Mouse (Mus musculus) spleen, embryonic (tissue): ENCODE measurements around the gene Pde10a.

ENCODE experiments used
- CTCF ChIA-PET: fragments of 350-600 bp; sonication (Branson Sonifier 250); formaldehyde crosslinking; loops from one replicate; lab custom pipeline; 2022; lab: Charles Lee

Gene Pde10a

DNA sequence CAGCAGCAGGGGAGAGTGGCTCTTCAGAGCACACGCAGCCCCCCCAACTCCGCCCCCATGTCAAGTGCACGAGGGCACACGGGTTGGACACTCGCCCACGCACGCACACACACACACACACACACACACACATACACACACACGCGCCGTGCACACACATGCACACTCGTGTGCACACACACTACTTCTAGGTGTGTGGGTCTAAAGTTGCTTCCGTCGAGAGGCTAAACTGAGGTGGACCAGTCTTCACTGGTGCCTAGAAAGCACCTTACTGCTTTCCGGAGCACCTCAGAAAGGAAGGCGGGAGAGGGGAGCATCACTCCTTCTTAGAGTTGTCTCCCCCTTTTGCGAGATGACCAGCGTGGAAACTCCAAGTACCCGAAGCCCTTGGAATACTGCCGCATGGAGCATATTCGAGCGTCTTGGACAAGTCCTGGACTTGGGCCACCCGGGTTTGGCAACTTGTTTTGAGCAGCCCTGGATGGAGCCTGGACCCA lies at the start of gene Pde10a:
Pde10a (plus strand) TSS at position 148 of the 497 bp plus-strand sequence.
- CTCF ChIA-PET = no interaction called here

DNA sequence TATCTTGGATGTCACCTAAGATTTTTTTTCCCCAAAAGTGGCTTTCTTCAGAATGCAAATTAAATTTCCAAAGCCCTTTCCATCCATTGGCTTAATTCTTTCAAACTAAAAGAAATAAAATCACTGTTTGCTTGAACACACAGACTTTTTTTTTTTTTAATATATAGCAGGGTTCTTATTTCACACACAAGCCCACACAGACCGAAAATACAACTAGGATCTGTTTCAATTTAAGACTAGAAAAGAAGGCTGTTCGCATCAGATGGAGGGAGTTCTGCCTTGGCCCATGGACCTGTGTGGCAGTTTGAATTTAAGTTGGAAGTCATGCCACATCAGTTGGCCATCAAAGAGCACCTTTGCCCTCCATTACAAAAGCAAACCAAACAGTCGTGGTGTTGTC lies 46.6 kb upstream of the Pde10a start:
- CTCF ChIA-PET = interaction anchor here (0.7 kb wide), 1 partner anchor 9 kb away, joined by 4 read pairs; no protein-coding TSS in a partner anchor

DNA sequence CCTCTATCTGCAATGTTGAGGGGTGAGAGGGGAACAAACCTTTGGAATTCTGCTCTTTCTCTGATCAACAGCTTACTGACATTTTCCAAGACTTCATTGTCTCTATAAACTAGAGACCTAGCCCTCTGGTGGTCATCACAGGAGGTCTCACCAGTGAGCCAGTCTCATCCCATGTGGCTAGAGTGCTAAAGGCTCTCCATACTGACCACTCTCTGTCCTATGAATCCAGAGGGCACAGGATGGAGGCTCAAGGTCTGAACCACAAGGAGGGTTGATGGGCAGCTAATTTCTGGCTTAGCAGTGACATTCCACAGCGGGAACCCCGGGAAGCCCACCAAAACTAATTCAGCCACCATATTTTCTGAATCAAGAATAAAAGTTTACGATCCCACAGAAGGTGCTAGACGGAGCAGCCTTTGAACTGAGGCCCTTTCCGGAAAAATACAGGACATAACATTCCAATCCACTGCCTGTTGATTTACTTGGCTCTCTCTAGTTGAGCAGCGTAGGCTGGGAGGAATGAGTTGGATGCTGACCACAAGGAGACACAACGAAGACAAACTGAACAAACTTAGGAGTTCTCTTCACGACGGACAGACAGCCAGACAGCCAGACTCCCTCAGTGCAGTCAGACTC lies 45.6 kb upstream of the Pde10a start:
- CTCF ChIA-PET = no interaction called here

DNA sequence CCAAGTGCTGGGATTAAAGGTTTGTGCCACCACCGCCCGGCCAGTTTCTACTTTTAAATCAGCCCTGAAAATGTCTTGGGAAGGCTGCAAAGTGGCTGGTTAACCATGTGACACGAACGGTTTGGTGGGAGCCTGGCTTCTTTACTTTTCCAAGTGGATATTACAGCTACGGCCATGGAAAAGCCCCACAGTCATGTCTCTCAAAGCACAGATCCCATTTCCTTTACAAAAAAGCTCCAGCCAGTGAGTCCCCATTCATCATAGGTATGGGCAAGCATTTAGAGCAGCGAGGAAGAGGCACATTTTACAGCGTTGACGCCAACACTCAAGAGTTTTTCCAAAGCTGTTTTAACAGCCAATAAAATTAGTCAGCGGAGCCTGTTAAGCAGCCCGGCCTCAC lies 43.4 kb upstream of the Pde10a start:
- CTCF ChIA-PET = no interaction called here

DNA sequence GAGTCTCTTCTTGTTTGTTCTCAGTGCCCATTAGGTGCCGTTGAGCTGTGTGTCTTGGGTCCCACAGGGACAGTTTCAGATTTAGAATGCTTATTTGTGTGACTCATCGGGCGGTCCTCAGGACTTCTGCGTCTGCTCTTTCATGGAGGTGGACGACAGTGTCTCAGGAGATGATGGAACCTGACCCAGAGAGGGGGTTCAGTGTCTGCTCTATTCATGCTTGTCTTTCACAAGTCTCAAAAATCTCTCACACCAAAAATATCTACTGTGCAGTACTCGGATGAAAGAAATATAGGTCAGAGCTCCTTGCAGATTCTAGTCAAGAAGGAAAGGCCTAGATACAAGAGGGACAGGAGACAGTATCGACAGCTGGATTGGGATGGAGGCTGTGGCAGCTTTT lies 42.3 kb upstream of the Pde10a start:
- CTCF ChIA-PET = no interaction called here

DNA sequence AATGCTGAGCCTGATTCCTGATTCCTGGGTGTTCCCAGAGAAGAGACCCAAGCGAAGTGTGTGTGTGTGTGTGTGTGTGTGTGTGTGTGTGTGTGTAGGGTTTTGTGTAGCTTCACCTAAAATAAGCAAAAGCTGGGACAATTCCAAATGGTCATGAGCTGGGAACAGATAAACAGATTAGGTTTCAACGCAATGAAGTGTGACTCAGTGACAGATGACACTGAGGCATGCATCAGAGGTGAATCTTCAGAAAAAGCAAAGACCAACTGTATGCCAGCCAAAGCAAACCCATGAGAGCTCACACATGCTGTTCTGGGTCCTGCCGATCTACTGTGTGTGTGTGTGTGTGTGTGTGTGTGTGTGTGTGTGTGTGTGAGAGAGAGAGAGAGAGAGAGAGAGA lies 40.9 kb upstream of the Pde10a start:
- CTCF ChIA-PET = no interaction called here

DNA sequence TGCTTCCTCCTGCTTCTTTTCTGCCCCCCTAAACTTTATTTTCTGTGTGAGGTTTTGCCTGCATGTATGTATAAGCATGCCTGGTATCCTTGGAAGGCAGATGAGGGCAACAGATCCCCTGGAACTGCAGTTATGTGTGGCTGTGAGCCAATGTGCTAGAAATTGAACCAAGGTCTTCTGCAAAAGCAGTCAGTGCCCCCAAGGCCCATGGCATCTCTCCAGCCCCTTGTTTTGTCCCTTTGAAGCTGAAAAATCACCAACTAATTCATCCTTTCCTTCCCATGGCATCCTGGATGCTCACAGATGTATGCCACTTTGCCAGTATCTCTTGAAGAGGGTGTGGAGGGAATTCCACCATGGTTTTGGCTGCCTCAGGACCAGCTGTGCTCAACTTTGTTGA lies 40.0 kb upstream of the Pde10a start:
- CTCF ChIA-PET = no interaction called here

DNA sequence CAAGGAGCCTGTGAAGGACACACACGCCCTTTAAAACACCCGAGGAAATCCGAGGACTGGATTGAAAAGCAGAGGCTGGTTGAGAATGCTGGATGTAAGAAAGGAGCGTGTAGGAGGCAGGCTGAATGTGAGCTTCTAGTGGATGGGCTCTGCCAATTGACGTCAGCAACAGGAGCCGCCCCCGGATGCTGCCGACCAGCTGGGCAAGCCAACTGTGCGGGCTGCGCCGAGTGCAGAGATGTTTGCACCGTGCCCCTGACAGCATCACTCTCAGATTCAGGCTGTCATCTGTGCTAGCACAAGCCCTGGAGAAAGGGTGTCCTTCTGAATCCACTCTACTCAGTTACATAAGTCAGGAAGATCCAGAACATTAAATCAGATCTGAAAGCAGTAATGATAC lies 37.3 kb upstream of the Pde10a start:
- CTCF ChIA-PET = no interaction called here

DNA sequence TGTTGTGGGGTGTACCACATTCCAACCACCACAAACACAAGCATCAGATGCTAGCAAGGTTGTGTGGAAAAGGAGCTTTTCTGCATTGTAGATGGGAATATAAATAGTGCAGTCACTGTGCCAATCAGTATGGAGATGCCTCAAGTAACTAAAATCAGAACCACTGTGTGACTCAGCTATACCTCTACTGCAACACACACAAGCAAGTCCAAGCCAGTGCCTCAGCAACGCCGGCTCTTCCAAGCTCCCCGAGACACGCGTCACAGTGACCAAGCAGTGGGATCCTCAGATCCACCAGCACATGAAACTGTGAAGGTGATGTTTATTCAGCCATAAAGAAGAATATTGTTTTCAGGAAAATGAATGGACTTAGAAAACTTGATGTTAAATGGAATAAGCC lies 34.2 kb upstream of the Pde10a start:
- CTCF ChIA-PET = no interaction called here

DNA sequence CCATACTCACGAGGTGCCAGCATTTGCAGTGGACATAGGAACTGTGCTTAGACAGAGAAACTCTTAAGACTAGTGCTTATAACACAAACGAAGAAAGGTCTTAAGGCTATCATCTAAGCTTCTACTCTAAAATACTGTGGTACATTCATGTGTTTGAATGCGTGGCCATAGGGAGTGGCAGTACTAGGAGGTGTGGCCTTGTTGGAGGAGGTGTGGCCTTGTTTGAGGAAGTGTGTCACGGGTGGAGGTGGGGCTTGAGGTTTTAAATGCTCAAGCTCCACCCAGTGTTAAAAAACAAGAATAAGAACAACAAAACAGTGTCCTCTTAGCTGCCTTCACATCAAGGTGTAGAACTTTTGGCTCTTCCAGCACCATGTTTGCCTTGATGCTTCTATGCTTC lies 31.7 kb upstream of the Pde10a start:
- CTCF ChIA-PET = interaction anchor here (0.5 kb wide), 1 partner anchor 1202 kb away, joined by 3 read pairs; no protein-coding TSS in a partner anchor

DNA sequence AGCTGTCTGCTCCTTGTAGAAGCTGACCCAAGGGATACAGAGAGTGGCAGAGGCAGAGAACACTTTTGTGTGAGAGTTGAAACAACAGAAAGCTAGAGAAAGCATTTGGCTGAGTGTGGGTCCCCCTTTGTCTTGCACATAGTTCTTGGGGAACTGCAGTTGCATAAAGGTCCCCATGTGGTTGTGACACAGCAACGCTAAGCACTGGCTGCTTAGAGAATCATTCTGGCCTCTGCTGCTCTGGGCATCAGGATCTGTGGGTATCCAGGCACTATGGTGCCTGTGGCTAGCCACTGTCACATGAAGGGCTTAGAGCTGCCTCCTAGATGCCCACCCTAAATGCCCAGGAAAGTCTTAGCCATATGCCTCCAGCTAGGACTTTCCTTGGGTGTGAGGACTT lies 27.0 kb upstream of the Pde10a start:
- CTCF ChIA-PET = no interaction called here

DNA sequence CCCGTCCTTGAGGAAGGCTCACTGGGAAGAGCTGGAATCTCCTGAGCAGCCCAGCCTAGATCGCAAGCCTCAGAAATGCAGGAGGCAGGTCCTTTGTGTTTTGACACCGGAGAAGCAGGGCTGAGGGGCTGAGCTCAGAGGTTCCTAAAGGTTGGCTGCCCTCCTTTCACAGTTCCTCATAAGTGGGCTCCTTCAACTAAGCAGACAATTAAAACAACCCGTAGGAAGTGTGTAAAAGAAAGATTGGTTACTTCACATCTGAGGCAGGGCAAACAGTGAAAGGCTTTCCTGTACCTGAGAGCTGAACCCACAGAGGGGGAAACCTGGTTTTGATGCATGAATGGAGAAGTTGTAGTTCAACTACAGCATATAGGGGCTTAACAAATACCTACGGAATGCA lies 26.5 kb upstream of the Pde10a start:
- CTCF ChIA-PET = no interaction called here

DNA sequence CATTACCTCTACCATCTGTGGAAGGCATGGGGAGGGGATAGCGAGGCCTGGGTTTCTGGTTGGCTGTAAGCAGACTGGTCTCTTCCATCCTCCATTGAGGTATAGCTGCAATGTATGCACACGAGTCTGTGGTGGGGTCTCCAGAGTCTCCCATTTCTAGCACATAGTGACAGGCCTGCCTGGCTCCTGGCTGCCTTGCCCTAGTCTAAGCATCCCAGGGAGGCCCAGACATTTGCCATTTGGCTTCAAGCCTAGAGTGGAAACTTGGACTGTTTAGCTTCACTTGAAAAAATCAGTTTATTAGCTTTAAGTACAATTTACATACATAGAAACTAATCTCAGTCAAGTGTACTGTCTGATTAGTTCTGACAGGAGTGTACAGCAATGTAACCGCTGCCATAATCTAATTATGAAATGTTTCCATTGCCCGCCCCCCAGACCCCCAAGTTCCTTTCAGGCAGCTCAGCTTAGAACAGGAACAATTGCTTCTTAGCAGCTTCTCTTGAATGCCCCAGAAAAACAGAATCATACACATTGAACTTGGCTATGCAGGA lies 25.5 kb upstream of the Pde10a start:
- CTCF ChIA-PET = no interaction called here

DNA sequence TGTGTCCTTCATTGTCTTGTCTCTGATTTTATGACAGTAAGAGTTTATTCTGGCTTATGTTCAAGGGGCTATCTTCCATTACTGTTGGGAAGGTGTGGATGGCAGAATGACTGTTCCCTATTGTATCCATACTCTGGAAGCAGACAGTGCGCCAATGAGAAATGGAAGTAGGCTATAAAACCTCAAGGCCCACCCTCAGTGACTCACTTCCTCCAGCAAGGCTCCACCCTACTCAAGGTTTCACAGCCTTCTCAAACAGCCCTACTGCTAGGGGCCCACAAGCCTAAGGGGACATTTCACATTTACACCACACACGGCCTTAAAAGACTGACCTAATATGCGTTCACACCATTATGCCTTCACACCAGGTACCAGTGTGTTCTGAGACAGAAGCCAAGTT lies 20.8 kb upstream of the Pde10a start:
- CTCF ChIA-PET = no interaction called here

DNA sequence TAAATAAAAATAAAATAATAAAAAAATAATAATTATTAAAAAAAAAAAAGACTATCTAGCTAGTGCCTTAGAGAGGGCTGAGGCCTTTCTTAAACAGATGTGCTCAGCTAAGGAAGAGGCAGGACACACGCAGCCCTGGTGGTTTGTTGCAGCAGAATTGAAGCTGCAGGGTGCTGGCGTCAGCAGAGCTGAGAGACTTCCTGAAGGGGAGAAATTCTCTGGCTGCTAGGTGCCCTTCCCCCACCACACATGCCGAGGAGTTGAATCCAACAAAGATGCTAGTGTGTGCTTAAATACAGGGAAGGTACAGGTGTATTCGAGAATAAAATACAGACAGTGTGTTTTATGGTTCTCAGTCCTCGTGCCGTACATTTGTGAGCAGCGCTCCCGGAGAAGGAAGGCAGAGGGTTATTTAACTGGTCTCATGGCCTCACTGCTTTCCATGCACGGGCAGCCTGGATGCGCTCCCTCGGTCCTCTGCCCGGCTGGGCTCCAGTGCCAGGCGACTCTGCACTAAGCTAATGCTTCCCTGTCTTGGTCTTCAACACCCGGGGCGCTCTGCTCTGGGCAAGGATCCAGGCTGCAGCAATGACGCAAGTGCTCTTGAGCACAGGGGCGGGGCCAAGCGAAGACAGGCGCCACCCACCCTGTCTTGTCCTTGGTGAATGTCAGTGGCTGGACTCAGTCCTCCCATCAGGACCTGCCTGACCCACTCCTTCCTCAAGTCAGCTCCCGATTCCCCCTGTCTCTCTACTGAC lies 19.3 kb upstream of the Pde10a start:
- CTCF ChIA-PET = no interaction called here

DNA sequence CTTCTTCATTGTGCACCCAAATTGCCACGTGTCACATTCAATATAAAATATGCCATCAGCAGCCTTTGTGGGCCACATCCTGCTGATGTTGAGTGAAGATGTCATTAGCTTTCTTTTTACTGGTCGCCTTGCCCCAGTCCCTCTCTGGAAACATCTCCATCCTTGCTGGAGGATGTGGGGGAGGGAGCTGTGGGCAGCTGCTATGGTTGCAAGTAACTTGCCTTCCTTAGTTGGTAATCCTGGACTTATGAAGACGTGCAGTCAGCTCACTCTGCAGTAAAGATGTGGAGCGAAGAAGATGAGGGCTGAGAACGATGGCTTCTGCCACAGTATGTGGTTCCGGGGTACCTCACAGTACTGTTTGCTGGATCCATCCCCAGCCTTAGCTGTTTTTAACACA lies 18.4 kb upstream of the Pde10a start:
- CTCF ChIA-PET = no interaction called here

DNA sequence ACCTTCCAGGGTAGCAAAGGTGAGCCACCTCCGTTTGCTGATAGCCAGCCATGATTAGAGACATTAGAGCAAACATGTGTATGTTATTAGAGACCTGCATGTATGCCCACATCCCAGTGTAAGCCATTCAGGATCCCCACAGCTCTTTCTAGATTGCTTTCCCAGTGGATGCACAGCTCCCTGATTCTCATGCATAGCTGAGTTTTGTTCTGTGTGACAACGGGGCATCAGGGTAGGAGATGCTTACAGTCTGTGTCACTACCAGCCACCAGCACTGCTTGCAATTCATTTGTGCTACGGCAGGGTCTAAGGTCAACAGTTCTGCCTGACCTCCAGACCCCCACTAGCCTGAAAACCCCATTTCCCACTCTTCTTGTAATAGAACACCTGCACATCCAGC lies 17.5 kb upstream of the Pde10a start:
- CTCF ChIA-PET = no interaction called here

DNA sequence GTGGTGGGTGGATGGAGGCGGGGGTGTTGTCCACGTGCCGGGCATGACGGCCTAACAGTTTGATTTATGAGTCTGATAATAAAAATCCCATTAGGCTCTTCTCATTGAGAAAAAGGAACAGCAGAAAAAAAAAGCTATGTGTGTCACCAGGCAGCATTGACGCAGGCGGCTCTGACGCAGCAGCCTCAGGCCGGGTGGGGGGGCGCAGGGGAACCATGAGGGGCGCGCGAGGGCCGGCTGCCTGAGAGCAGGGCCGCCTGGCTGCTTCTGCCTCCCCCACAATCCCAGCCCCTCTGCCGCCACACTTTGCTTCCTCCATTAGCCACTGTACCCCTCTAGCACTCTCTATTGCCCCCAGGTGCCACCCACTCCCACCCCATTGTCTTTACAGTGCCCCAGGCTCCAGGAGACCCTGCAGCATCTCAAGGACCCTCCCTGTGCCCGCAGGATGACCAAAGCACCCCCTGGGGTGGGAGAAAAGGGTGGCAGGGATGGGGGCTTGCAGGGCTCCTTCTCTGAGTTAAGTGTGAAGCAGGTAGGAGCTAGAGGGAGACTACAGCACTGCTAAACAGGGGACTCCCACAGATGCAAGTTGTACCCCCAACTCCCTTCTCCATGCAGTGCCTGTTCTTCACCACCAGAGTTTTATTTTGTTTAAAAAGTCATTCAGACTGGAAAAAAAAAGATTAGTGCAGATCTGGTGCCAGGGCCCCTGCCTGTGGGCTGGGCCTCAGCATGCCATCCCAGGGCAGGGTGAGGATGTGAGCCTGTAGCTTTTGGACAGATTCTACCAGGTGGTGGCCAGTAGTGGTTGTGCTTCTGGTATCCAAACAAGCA lies 16.6 kb upstream of the Pde10a start:
- CTCF ChIA-PET = no interaction called here

DNA sequence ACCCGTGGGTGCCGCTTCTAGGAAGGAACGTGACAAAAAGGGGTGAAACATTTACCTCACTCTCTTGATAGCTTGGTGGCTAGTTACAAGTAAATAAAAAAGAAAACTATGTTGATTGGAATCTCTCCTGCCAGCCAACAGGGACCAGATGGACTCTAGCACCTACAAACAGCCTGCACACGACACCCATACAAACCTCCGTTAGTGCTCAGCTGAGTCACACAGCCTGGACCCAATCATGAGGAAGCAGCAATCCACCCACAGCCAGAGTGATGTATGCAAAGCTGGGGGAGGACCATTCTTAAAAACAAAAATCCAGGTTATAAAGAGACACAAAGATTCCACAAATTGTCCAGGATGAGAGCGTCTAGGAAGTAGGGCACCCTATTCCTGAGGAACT lies 9.2 kb upstream of the Pde10a start:
- CTCF ChIA-PET = no interaction called here

DNA sequence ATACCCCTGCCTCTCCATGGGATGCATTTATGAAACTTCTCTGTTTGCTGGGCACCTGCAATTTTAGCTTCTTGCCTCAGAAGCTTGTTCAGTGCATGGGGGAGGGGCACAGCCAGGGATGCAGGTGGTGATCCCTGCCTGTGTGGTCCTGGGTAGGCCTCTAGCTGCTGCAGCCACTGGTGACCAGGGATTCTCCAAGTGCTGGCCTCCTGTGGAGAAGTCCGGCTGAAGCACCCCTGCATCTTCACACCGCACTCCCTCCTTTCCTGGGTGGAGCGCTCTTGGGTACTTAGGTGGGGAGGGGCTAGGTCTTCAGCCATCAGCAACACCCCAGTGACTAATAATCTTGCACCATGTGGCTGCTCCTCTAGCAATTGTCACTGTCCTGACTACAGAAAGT lies 1.2 kb upstream of the Pde10a start:
- CTCF ChIA-PET = no interaction called here

DNA sequence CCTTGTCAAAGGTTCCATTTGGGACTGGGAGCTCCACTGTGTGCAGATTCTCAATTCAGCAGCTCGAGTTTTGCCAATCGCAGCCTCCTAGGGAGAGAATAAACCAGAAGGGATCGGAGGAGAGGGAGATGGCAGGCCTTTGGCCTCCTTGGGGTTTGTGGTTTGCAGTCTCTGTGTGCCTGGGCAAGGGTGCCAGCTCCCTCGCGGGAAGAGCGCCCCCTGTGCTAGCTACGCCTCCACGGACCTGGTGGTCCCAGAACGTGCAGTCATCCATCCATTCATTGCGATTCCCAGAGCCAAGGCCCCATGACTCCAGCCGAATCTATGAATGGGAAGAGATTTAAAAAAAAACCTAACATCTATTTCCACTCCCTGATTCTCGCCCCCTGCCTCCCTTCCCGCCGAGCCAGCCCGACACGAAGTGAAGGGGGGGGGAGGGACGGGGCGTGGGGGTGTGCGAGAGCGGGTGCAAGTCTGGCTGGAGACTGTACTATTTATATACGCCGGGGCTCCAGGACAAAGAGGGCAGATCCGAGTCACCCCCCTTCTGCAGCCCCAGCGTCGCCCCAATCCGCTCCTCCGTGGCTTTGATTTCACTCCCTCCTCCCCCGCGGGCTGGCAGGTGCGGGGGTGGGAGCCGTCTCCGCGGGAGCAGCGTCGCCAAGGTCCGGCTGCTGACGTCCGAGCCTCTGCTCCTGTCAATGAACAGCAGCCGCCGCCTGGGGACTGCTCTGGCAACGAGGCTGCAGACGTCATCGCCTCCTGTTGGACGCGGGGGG lies 596 bp upstream of the Pde10a start:
- CTCF ChIA-PET = no interaction called here
